Mouse (Mus musculus) CH12.LX (cell line): Measurements from ENCODE around the gene Mars2.

Source experiments
- BHLHE40 ChIP-seq: IDR thresholded peaks from 2 replicates; pipeline ENCODE4 v1.6.1; 2011; ENCODE audit warnings: mild to moderate bottlenecking, low read depth, low read length, improper control_type of control experiment
- CTCF ChIP-seq, 2 experiments: IDR thresholded peaks in 1 of 2; conservative IDR thresholded peaks in 1 of 2; 2 replicates each; pipeline ENCODE4 v1.5.1; 2011 to 2012; ENCODE audit warnings: low read depth in 2 of 2, low read length in 2 of 2, improper control_type of control experiment in 1 of 2, inconsistent platforms in 1 of 2, mild to moderate bottlenecking in 1 of 2, moderate library complexity in 1 of 2
- EP300 ChIP-seq: IDR thresholded peaks from 2 replicates; pipeline ENCODE4 v1.6.1; 2011; ENCODE audit warnings: low read length, improper control_type of control experiment
- HCFC1 ChIP-seq: IDR thresholded peaks from 2 replicates; pipeline ENCODE4 v1.6.1; 2012; ENCODE audit warnings: low read depth, mild to moderate bottlenecking, inconsistent platforms, low read length, improper control_type of control experiment
- JUN ChIP-seq: IDR thresholded peaks from 2 replicates; pipeline ENCODE4 v1.6.1; 2011; ENCODE audit warnings: low read depth, mild to moderate bottlenecking, low read length, improper control_type of control experiment, moderate library complexity; ENCODE audit not compliant: insufficient read depth
- JUND ChIP-seq: conservative IDR thresholded peaks from 2 replicates; pipeline ENCODE4 v1.6.1; 2011; ENCODE audit warnings: low read depth, low read length, improper control_type of control experiment
- MAFK ChIP-seq: IDR thresholded peaks from 2 replicates; pipeline ENCODE4 v1.6.1; 2011; ENCODE audit warnings: low read length, improper control_type of control experiment; ENCODE audit not compliant: insufficient replicate concordance
- MYC ChIP-seq: IDR thresholded peaks from 2 replicates; pipeline ENCODE4 v1.6.1; 2011; ENCODE audit warnings: low read depth, mild to moderate bottlenecking, improper control_type of control experiment, low read length
- POLR2A ChIP-seq: IDR thresholded peaks from 2 replicates; pipeline ENCODE4 v1.6.1; 2011; ENCODE audit warnings: low read depth, mild to moderate bottlenecking, improper control_type of control experiment, low read length
- ZC3H11A ChIP-seq: IDR thresholded peaks from 2 replicates; pipeline ENCODE4 v1.6.1; 2012; ENCODE audit warnings: low read depth, mild to moderate bottlenecking, inconsistent platforms, low read length, improper control_type of control experiment

DNA sequence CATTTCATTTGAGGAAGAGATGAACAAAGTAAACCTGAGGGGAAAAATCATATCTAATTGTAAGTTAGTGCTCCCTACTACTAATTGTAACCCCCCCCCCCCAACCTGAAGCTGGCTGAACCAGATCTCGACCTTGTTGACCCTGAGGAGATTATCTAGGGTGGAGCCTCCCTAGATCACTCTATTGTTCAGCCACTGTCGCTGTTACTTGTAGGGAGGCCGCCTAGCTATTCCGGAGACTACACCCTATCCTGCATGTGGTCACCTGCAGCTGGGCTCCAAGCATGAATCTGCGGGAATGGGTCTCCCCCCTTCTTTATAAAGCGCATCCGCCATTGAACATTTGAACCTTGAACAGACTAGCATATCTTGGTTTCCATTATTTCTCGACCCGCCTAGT is 42.1 kb downstream of the Mars2 start:
- TF ChIP-seq EP300: no peak
- TF ChIP-seq JUN: no peak
- TF ChIP-seq BHLHE40: no peak
- no peak for TF ChIP-seq JUND
- no peak for TF ChIP-seq CTCF (conservative IDR thresholded peaks at IDR 0.05 in 1 of 2, IDR thresholded peaks at IDR 0.05 in 1 of 2; ENCODE audit: low read depth in 2 of 2, low read length in 2 of 2)
- TF ChIP-seq POLR2A: no peak
- TF ChIP-seq HCFC1: no peak
- no peak for TF ChIP-seq ZC3H11A
- TF ChIP-seq MAFK: no peak
- TF ChIP-seq MYC: no peak
